Mouse (Mus musculus) stomach, postnatal 0 days (tissue): Measurements from ENCODE around the gene Slc25a18. TPM values are rescaled to one million over a fixed set of nuclear protein-coding genes. Genes with fewer than 3 reads are reported as not detected.

Experiments
- ATAC-seq: fragments of 200-750 bp; cut with Nextera tagmentation; 2 replicates; pipeline ENCODE4 v1.8.0; 2017; ENCODE audit not compliant: low FRiP score, low TSS enrichment
- DNase-seq: peaks from one replicate; pipeline ENCODE4 v3.0.0-alpha.2; 2016; ENCODE audit warnings: low spot score
- H3K27ac ChIP-seq: fragments of 300-500 bp; sonication (generic); replicated peaks from 2 replicates; pipeline ENCODE4 v1.5.1; 2014; ENCODE audit warnings: mild to moderate bottlenecking, control low read depth
- H3K27me3 ChIP-seq: fragments of 300-500 bp; sonication (generic); 2 replicates; pipeline ENCODE4 v1.6.1; 2014; ENCODE audit warnings: low read length; ENCODE audit not compliant: control insufficient read depth, insufficient read depth
- H3K36me3 ChIP-seq: fragments of 300-500 bp; sonication (generic); 2 replicates; pipeline ENCODE4 v1.6.1; 2014; ENCODE audit warnings: low read length, mixed read lengths; ENCODE audit not compliant: control insufficient read depth, insufficient read depth
- H3K4me1 ChIP-seq: fragments of 300-500 bp; sonication (generic); replicated peaks from 2 replicates; pipeline ENCODE4 v1.6.1; 2014; ENCODE audit warnings: antibody characterized with exemption; ENCODE audit not compliant: control insufficient read depth, insufficient read depth
- H3K4me2 ChIP-seq: fragments of 300-500 bp; sonication (generic); replicated peaks from 2 replicates; pipeline ENCODE4 v1.6.1; 2014; ENCODE audit warnings: low read depth, mild to moderate bottlenecking, control low read depth, moderate library complexity
- H3K4me3 ChIP-seq: fragments of 300-500 bp; sonication (generic); 2 replicates; pipeline ENCODE4 v1.5.1; 2014; ENCODE audit warnings: low read depth, low read length, control low read depth
- H3K9ac ChIP-seq: fragments of 300-500 bp; sonication (generic); 2 replicates; pipeline ENCODE4 v1.6.1; 2014; ENCODE audit warnings: mild to moderate bottlenecking, low read length, control low read depth, mixed read lengths
- H3K9me3 ChIP-seq: fragments of 300-500 bp; sonication (generic); 2 replicates; pipeline ENCODE4 v1.6.1; 2016; ENCODE audit warnings: low read length; ENCODE audit not compliant: control insufficient read depth
- CTCF ChIP-seq: IDR thresholded peaks from 2 replicates; pipeline ENCODE4 v1.5.1; 2016; ENCODE audit warnings: antibody characterized with exemption, low read depth, mild to moderate bottlenecking, moderate library complexity
- EP300 ChIP-seq: optimal IDR thresholded peaks from 2 replicates; pipeline ENCODE3; 2016; ENCODE audit warnings: antibody characterized with exemption
- WGBS: fragments of 180-500 bp; shearing (Covaris S2); extraction: QIAGEN DNeasy Blood & Tissue Kit; methylation state at CpG from one replicate; pipeline ENCODE4 v1.1.7; 2014; 5-methylcytosine and 5-hydroxymethylcytosine counted together
- polyA plus RNA-seq: library from polyadenylated mRNA; unstranded; fragments of >200 nt; fragmentation: Nextera tagmentation; extraction: Ambion mirVana; gene quantifications from 2 replicates; pipeline ENCODE4 v1.2.1, GENCODE M21; 2015

Slc25a18 gene
- polyA plus RNA-seq, 1 experiment from 2014 or later = 0.10 TPM

DNA sequence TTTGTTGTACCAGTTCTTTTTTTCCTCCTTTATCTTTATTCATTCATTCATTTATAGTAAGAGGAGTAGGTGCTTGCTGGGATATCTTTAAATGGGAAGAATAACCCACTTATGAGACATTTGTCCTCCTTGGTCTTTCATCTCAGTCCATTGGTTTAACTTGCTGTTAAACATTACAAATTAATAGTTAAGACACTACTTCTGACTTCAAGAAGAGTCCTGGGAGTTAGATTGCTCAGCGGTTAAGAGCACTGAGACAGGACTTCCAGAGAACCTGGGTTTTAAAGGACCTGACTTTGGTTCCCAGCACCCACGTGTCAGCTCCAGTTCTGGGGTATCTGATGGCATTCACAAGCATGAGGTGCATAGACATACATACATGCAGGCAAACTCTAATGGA lies 27.0 kb upstream of the Slc25a18 start:
- 80% methylated on average over 2 of the region's 2 CpGs for WGBS
- no peak overlapping the region for H3K9ac ChIP-seq
- no peak for DNase-seq

GRCm38 (mm10) chr6:120761151-120761550 lies 12.2 kb upstream of the Slc25a18 start:
- DNase-seq = no peak
- Histone ChIP-seq H3K4me3 (no peak overlapping the region), H3K27ac (no peak overlapping the region), H3K36me3 (no peaks in the 10 kb centered on the region), H3K4me2 (no peak overlapping the region), H3K27me3 (no peaks in the 10 kb centered on the region), H3K9me3 (no peaks in the 10 kb centered on the region), H3K4me1 (no peaks in the 10 kb centered on the region), H3K9ac (no peak overlapping the region)
- no peak for TF ChIP-seq EP300
- no peak for TF ChIP-seq CTCF
- WGBS = 84% methylated on average over 2 of the region's 2 CpGs
- no peak for ATAC-seq

More for the DNA sequence above, 27.0 kb upstream of the Slc25a18 start:
- Histone ChIP-seq H3K9me3 (no peaks in the 10 kb centered on the region), H3K4me1 (no peaks in the 10 kb centered on the region), H3K27ac (no peak overlapping the region), H3K4me2 (no peak overlapping the region), H3K4me3 (no peak overlapping the region), H3K27me3 (no peaks in the 10 kb centered on the region), H3K36me3 (no peaks in the 10 kb centered on the region)
- no peak for ATAC-seq
- TF ChIP-seq CTCF (no peak), EP300 (no peak)

GRCm38 (mm10) chr6:120769972-120770371 lies 3.4 kb upstream of the Slc25a18 start:
- ATAC-seq (no peak), DNase-seq (no peak)
- Histone ChIP-seq H3K9ac (no peak overlapping the region), H3K4me1 (no peaks in the 10 kb centered on the region), H3K9me3 (no peaks in the 10 kb centered on the region), H3K27ac (no peak overlapping the region), H3K4me2 (no peak overlapping the region), H3K4me3 (no peak overlapping the region), H3K36me3 (no peaks in the 10 kb centered on the region), H3K27me3 (no peaks in the 10 kb centered on the region)
- WGBS = 85% methylated on average over 1 of the region's 1 CpGs
- TF ChIP-seq EP300 = no peak
- no peak for TF ChIP-seq CTCF

GRCm38 (mm10) chr6:120771366-120771765 lies 2.0 kb upstream of the Slc25a18 start:
- DNase-seq (no peak), ATAC-seq (no peak)
- H3K9me3 ChIP-seq = no peaks in the 10 kb centered on the region
- no peak overlapping the region for H3K4me2 ChIP-seq
- H3K4me3 ChIP-seq = no peak overlapping the region
- H3K27ac ChIP-seq = no peak overlapping the region
- TF ChIP-seq CTCF (peak; percentile 48), EP300 (no peak)
- H3K27me3 ChIP-seq = no peaks in the 10 kb centered on the region
- no peak overlapping the region for H3K9ac ChIP-seq
- no peaks in the 10 kb centered on the region for H3K4me1 ChIP-seq
- no peaks in the 10 kb centered on the region for H3K36me3 ChIP-seq
- 60% methylated on average over 1 of the region's 1 CpGs for WGBS

DNA sequence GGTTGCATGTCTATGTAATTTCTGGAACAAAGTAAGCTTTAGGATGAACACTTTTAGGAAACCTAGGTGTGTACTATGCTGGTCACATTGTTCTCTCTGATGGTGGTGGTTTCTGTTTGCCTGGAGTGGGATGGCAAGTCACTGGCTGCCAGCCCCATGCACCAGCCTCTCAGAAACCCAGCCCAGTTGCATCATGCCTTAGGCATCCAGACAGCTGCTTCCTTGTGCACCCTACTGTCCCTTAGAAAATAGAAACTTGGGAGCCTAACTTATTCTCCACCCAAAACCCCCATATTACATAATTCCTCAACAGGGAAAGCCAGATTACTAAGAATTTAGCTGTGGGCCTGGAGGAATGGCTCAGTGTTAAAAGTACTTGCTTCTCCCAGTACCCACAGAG lies 1.4 kb upstream of the Slc25a18 start:
- Histone ChIP-seq H3K4me1 (no peaks in the 10 kb centered on the region), H3K27ac (no peak overlapping the region), H3K4me2 (no peak overlapping the region), H3K4me3 (no peak overlapping the region), H3K36me3 (no peaks in the 10 kb centered on the region), H3K27me3 (no peaks in the 10 kb centered on the region), H3K9me3 (no peaks in the 10 kb centered on the region), H3K9ac (no peak overlapping the region)
- DNase-seq = no peak
- no peak for ATAC-seq
- TF ChIP-seq EP300 = no peak
- no peak for TF ChIP-seq CTCF

GRCm38 (mm10) chr6:120773763-120774162 lies 385 bp downstream of the Slc25a18 start:
- H3K4me3 ChIP-seq = no peak overlapping the region
- no peaks in the 10 kb centered on the region for H3K4me1 ChIP-seq
- no peaks in the 10 kb centered on the region for H3K9me3 ChIP-seq
- DNase-seq (no peak), ATAC-seq (no peak)
- no peaks in the 10 kb centered on the region for H3K27me3 ChIP-seq
- H3K36me3 ChIP-seq = no peaks in the 10 kb centered on the region
- H3K27ac ChIP-seq = no peak overlapping the region
- no peak overlapping the region for H3K4me2 ChIP-seq
- H3K9ac ChIP-seq = no peak overlapping the region
- 70% methylated on average over 6 of the region's 6 CpGs for WGBS
- TF ChIP-seq EP300 = no peak
- TF ChIP-seq CTCF = no peak
